Mouse (Mus musculus) intestine, postnatal 0 days (tissue): Measurements from ENCODE around the gene Fryl. TPM values are rescaled to one million over a fixed set of nuclear protein-coding genes. Genes with fewer than 3 reads are reported as not detected.
A peak's percentile ranks its signal among the peaks of the same experiment; 100 is the strongest.

Source experiments
- ATAC-seq: fragments of 200-750 bp; cut with Nextera tagmentation; 2 replicates; pipeline ENCODE4 v1.8.0; 2017; ENCODE audit warnings: mild to moderate bottlenecking, moderate TSS enrichment, moderate library complexity
- H3K27ac ChIP-seq: fragments of 300-500 bp; sonication (generic); 2 replicates; pipeline ENCODE4 v1.5.1; 2014; ENCODE audit warnings: mild to moderate bottlenecking, low read depth, low read length, moderate library complexity
- H3K27me3 ChIP-seq: fragments of 300-500 bp; sonication (generic); replicated peaks from 2 replicates; pipeline ENCODE4 v1.6.1; 2014; ENCODE audit warnings: low read length, mixed read lengths; ENCODE audit not compliant: control insufficient read depth, insufficient read depth
- H3K36me3 ChIP-seq: fragments of 300-500 bp; sonication (generic); 2 replicates; pipeline ENCODE4 v1.6.1; 2014; ENCODE audit warnings: mild to moderate bottlenecking, moderate library complexity; ENCODE audit not compliant: control insufficient read depth, insufficient read depth
- H3K4me1 ChIP-seq: fragments of 300-500 bp; sonication (generic); replicated peaks from 2 replicates; pipeline ENCODE4 v1.6.1; 2014; ENCODE audit warnings: antibody characterized with exemption, low read length, mixed read lengths; ENCODE audit not compliant: control insufficient read depth, insufficient read depth
- H3K4me2 ChIP-seq: fragments of 300-500 bp; sonication (generic); replicated peaks from 2 replicates; pipeline ENCODE4 v1.6.1; 2014; ENCODE audit warnings: low read depth, mild to moderate bottlenecking, moderate library complexity
- H3K4me3 ChIP-seq: fragments of 300-500 bp; sonication (generic); 2 replicates; pipeline ENCODE4 v1.5.1; 2014; ENCODE audit warnings: low read depth, low read length
- H3K9ac ChIP-seq: fragments of 300-500 bp; sonication (generic); 2 replicates; pipeline ENCODE4 v1.6.1; 2014; ENCODE audit warnings: mild to moderate bottlenecking, low read depth, low read length
- H3K9me3 ChIP-seq: fragments of 300-500 bp; sonication (generic); 2 replicates; pipeline ENCODE4 v1.6.1; 2016; ENCODE audit warnings: mixed run types; ENCODE audit not compliant: control insufficient read depth
- CTCF ChIP-seq: sonication (generic); IDR thresholded peaks from 2 replicates; pipeline ENCODE4 v1.5.1; 2016; ENCODE audit warnings: low read depth, mild to moderate bottlenecking, control low read depth, antibody characterized with exemption, moderate library complexity
- WGBS: fragments of 180-500 bp; shearing (Covaris S2); extraction: QIAGEN DNeasy Blood & Tissue Kit; methylation state at CpG from one replicate; pipeline ENCODE4 v1.1.7; 2014; 5-methylcytosine and 5-hydroxymethylcytosine counted together
- polyA plus RNA-seq: library from polyadenylated mRNA; unstranded; fragments of >200 nt; fragmentation: Nextera tagmentation; extraction: Ambion mirVana; gene quantifications from 2 replicates; pipeline ENCODE4 v1.2.1, GENCODE M21; 2015

Gene Fryl
- polyA plus RNA-seq, 1 experiment from 2014 or later = 28.2 TPM

DNA sequence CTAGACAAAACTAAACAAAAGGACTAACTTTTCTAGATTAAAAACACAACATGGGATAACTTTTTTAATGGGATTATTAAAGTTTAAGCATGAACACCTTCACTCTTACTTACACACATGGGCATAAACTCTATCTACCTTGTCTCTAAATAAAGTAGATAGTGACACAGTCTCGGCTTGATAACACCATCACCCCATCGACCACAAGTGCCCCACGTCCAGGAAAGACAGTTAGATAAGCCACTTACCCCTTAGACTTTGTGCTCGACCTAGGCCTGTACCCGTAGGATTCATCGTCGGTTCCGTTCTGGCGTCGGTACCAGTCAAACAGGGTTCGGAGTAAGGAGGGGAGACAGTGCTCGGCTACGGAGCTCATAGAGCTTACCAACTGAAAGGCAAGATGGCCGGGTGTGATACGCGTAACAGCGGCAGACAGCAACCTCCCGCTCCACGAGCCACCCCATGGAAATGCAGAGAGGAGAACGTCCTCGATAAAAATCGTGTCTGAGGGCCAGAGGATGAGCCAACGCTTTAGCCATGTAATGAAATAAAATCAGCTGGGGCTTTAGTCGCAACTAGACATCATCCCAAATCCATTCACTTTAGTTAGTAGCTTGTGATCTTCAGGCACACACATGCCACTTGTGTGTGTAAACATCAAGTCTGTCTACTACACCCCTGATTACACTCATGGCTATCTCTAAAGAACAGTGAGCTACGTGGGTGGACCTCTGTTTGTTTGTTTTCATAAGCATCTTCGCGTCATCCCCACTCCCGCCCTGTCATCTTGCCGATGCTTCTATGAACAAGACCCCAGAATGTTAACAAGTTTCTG lies 123.2 kb downstream of the Fryl start:
- Histone ChIP-seq H3K9ac (no peak overlapping the region), H3K27me3 (no peaks in the 10 kb centered on the region), H3K4me2 (no peak overlapping the region), H3K27ac (no peak overlapping the region), H3K36me3 (peaks cover 16% of the 10 kb centered on the region), H3K4me3 (no peak overlapping the region), H3K9me3 (no peaks in the 10 kb centered on the region), H3K4me1 (no peaks in the 10 kb centered on the region)
- peak; percentile 16; the same call in 1 of the 2 replicates for ATAC-seq
- TF ChIP-seq CTCF = no peak
- 78% methylated on average over 29 of the region's 29 CpGs for WGBS

DNA sequence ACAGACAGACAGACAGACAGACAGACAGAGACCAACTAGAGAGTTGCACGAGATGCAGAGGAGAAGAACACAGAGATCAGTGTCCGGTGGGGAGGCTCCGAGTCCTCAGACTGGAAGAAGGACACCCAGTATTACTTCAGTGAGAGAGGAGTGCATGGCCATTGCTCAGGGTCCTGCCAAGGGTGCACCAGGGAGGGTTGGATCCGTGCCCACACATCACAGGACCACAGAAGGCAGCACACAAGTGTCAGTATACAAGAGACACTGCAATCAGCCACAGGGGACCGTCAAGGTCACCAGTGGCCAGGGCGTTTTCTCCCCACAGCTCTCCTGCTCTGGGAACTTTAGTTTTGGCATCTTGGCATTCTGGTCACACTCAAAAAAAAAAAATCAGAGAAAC lies 125.4 kb downstream of the Fryl start:
- WGBS = 87% methylated on average over 6 of the region's 6 CpGs
- Histone ChIP-seq H3K9ac (no peak overlapping the region), H3K4me2 (no peak overlapping the region), H3K9me3 (no peaks in the 10 kb centered on the region), H3K4me3 (no peak overlapping the region), H3K27me3 (no peaks in the 10 kb centered on the region), H3K4me1 (no peaks in the 10 kb centered on the region), H3K36me3 (peaks cover 26% of the 10 kb centered on the region), H3K27ac (no peak overlapping the region)
- no peak for TF ChIP-seq CTCF
- no peak for ATAC-seq

DNA sequence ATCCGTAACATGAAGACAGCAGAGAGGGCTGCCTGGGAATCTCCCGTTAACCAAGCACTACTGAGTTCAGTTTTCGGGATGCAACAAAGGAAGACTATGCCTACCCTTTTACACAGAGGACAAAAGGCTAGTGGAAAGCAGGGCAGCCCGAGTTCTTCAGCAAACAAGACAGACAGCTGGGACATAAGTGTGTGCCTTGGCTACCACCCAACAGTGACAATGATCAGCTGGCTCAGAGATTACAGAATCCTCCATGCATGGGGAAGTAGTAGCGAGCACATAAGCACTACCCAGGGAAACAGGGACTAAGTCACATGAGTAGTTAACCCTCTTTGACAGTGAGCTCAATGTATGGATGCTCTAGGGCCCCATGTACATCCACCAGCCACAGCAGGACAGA lies 126.5 kb downstream of the Fryl start:
- no peak overlapping the region for H3K4me2 ChIP-seq
- no peak for ATAC-seq
- no peak overlapping the region for H3K9ac ChIP-seq
- H3K4me3 ChIP-seq = no peak overlapping the region
- no peak overlapping the region for H3K27ac ChIP-seq
- peaks cover 31% of the 10 kb centered on the region for H3K36me3 ChIP-seq
- no peak for TF ChIP-seq CTCF
- no peaks in the 10 kb centered on the region for H3K4me1 ChIP-seq
- 58% methylated on average over 5 of the region's 5 CpGs for WGBS
- H3K27me3 ChIP-seq = no peaks in the 10 kb centered on the region
- no peaks in the 10 kb centered on the region for H3K9me3 ChIP-seq

DNA sequence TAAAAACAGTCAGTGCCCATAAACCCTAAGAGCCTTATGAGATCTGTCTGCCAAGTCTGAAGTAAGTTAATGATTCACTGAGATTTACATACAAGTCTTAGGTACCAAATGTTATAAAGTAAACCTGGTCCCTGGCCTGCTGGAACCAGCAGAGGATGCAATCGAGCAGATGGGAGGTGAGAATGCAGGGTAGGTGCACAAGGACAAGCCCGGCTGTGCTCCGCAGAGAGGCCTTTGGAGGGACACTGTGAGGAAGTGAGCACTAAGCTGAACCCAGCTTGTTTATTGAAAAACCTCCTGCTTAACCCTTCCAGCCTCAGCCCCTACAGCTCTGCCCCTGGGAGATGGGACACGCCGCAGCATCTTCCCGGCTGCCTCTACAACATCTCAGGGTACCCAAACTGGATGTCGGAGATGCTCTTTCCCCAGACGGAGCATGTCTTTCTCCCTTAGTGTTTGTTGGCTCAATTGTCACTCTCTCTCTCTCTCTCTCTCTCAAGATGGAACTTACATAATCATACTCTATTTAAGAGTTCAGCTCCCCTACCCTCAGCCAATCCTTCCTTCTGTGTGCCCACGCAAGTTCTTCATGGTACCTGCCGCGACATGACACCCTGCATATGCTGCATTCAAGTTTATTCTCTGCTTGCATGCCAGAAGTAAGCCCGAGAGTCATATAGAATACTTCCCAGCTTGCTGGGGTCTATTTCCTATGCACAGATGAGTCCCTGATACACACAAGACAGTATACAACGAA lies 136.3 kb downstream of the Fryl start:
- peak; percentile 80 for ATAC-seq
- WGBS = 68% methylated on average over 13 of the region's 13 CpGs

DNA sequence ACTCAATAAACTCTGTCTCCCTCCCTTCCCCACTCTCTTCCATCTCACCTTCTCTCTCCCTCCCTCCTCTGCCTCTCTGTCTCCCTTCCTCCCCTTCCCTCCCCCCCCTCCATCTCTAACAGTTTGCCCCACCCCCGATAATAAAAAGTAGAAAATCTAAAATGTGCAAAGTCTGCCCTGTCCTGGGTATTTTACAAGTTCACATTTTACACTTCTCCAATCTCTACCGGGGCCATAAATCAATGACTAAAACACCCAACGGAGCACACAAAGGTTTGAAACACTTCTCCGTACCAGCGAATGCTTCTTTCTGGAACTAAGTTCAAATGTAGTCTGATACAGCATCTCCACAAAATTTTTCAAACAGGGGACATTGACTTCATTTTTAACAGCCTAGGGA lies 136.9 kb downstream of the Fryl start:
- H3K9ac ChIP-seq = no peak overlapping the region
- no peak overlapping the region for H3K27ac ChIP-seq
- peak; percentile 74 for ATAC-seq
- H3K9me3 ChIP-seq = no peaks in the 10 kb centered on the region
- H3K4me3 ChIP-seq = no peak overlapping the region
- H3K4me2 ChIP-seq = no peak overlapping the region
- H3K27me3 ChIP-seq = no peaks in the 10 kb centered on the region
- 40% methylated on average over 5 of the region's 5 CpGs for WGBS
- no peaks in the 10 kb centered on the region for H3K4me1 ChIP-seq
- TF ChIP-seq CTCF = no peak
- peaks cover 36% of the 10 kb centered on the region for H3K36me3 ChIP-seq

More for the DNA sequence above, 136.3 kb downstream of the Fryl start:
- H3K36me3 ChIP-seq = peaks cover 41% of the 10 kb centered on the region
- no peak overlapping the region for H3K27ac ChIP-seq
- TF ChIP-seq CTCF = peak; percentile 62
- no peak overlapping the region for H3K4me2 ChIP-seq
- no peaks in the 10 kb centered on the region for H3K4me1 ChIP-seq
- no peaks in the 10 kb centered on the region for H3K9me3 ChIP-seq
- no peak overlapping the region for H3K9ac ChIP-seq
- H3K27me3 ChIP-seq = no peaks in the 10 kb centered on the region
- no peak overlapping the region for H3K4me3 ChIP-seq

DNA sequence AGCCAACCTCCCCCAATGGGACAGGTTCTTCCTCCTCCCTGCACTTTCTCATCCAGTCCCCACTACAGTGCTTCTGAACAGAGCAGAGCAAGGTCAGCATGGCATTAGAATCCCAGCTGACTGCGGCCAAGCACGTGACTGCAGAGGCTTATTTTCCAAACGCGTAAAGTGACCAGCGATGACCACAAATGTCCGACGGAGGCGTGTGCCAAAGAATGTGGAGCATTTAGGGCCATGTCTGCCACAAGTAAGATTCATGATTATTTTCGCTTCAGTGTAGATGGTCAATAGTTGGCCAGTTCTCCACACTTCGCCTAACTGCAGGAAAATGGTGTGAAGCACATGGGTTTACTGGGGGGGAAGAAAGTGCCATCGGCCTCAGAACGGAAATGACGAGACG lies 137.6 kb downstream of the Fryl start:
- H3K27ac ChIP-seq = no peak overlapping the region
- H3K4me3 ChIP-seq = no peak overlapping the region
- no peak overlapping the region for H3K4me2 ChIP-seq
- no peak for TF ChIP-seq CTCF
- WGBS = 94% methylated on average over 14 of the region's 14 CpGs
- H3K27me3 ChIP-seq = no peaks in the 10 kb centered on the region
- peaks cover 34% of the 10 kb centered on the region for H3K36me3 ChIP-seq
- ATAC-seq = no peak
- no peaks in the 10 kb centered on the region for H3K9me3 ChIP-seq
- H3K4me1 ChIP-seq = no peaks in the 10 kb centered on the region
- H3K9ac ChIP-seq = no peak overlapping the region
